In the genomic region with DNA sequence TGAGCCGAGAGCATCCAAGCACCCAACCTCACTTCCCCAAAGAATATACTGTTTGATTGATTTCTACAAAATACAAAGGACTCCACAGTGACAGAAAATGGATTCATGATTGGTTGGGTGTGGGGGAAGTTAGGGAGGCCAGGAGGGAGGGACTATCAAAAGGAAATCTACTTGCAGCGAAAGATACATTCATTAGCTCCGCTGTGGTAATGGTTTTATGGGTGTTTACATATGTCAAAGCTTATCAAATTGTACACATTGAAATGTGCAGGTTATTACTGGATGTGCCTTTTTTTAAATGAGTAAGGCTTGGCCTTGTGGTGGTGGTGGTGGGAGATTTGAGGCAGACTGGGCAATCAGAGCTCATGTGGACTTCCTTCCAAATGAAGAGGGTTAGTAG, we compare ENCODE assay signal across 26 mouse cellular contexts.
DNase-seq lines count a peak whose midpoint lies in the region; ATAC-seq lines count a peak whose summit lies in the region.
"Had no signal": no experiment of that assay in that cellular context is flagged by ENCODE, and none has a peak within 500 bp of the region (broad histone marks: within the 10 kb centered on the region; RNA-seq: fewer than 3 reads in every experiment).

No protein-coding gene starts in this region.

- DNase-seq in 416B (ENCODE audit: low read depth) (peak; percentile 16), MN1 (ENCODE audit: low spot score) (no peak)
- DNase-seq in urinary bladder, postnatal 4 days (ENCODE audit: low spot score in 2 of 2): no peak
- DNase-seq in right cerebral cortex, postnatal 25 days: no peak
- DNase-seq in embryo, embryonic 11 days: no peak
- DNase-seq: adrenal gland, adult 2 months; adrenal gland, postnatal 10 days; adrenal gland, postnatal 25 days; B cell, adult 2 months; cerebellum, adult 11 months; cerebellum, adult 18-20 months; cerebellum, adult 8-10 months; cerebellum, adult 9-11 months; cerebellum, postnatal 14 days; cerebellum, postnatal 36 days; forebrain, postnatal 0 days had no signal

- H3K4me1 ChIP-seq in stomach, embryonic 14.5 days (ENCODE audit: control insufficient read depth, insufficient read depth, low read length): no peaks in the 10 kb centered on the region
- no peaks in the 10 kb centered on the region for H3K4me1 ChIP-seq in stomach, embryonic 16.5 days (ENCODE audit: control insufficient read depth, insufficient read depth, low read length)
- H3K4me1 ChIP-seq: forebrain, embryonic 13.5 days; forebrain, embryonic 15.5 days had no signal

- H3K4me2 ChIP-seq in stomach, embryonic 14.5 days (replicated peaks; ENCODE audit: low read depth, low read length): no peak overlapping the region
- no peak overlapping the region for H3K4me2 ChIP-seq in stomach, embryonic 16.5 days (ENCODE audit: low read depth, low read length)
- H3K4me2 ChIP-seq: embryonic facial prominence, embryonic 12.5 days; forebrain, embryonic 13.5 days; forebrain, embryonic 15.5 days had no signal

- 61% methylated on average over 3 of the region's 3 CpGs for WGBS in stomach, embryonic 14.5 days
- WGBS in stomach, embryonic 16.5 days: 64% methylated on average over 3 of the region's 3 CpGs

- no peak overlapping the region for H3K4me3 ChIP-seq in stomach, embryonic 14.5 days (ENCODE audit: low read depth, low read length)
- no peak overlapping the region for H3K4me3 ChIP-seq in stomach, embryonic 16.5 days (replicated peaks; ENCODE audit: low read length)
- H3K4me3 ChIP-seq: embryonic facial prominence, embryonic 10.5 days; embryonic facial prominence, embryonic 12.5 days; forebrain, embryonic 13.5 days; forebrain, embryonic 15.5 days had no signal

- H3K36me3 ChIP-seq in stomach, embryonic 14.5 days (ENCODE audit: control insufficient read depth, insufficient read depth, low read length): no peaks in the 10 kb centered on the region
- no peaks in the 10 kb centered on the region for H3K36me3 ChIP-seq in stomach, embryonic 16.5 days (ENCODE audit: control insufficient read depth, insufficient read depth, low read length)
- H3K36me3 ChIP-seq: embryonic facial prominence, embryonic 10.5 days; embryonic facial prominence, embryonic 12.5 days; forebrain, embryonic 15.5 days; G1E had no signal

- H3K27ac ChIP-seq in stomach, embryonic 14.5 days (ENCODE audit: low read length): no peak overlapping the region
- no peak overlapping the region for H3K27ac ChIP-seq in stomach, embryonic 16.5 days (ENCODE audit: low read length)
- H3K27ac ChIP-seq: embryonic facial prominence, embryonic 10.5 days; embryonic facial prominence, embryonic 12.5 days; forebrain, embryonic 13.5 days; forebrain, embryonic 15.5 days had no signal

- H3K9ac ChIP-seq in stomach, embryonic 14.5 days (replicated peaks; ENCODE audit: low read depth, low read length): no peak overlapping the region
- H3K9ac ChIP-seq in stomach, embryonic 16.5 days (ENCODE audit: low read length): no peak overlapping the region
- H3K9ac ChIP-seq: embryonic facial prominence, embryonic 12.5 days; forebrain, embryonic 13.5 days; forebrain, embryonic 15.5 days; forebrain, postnatal 0 days had no signal

- no peaks in the 10 kb centered on the region for H3K27me3 ChIP-seq in stomach, embryonic 14.5 days (ENCODE audit: control insufficient read depth, insufficient read depth, low read length)
- H3K27me3 ChIP-seq in stomach, embryonic 16.5 days (ENCODE audit: control insufficient read depth, insufficient read depth, low read length): 0 out of 2 replicates have a peak, but pooled peaks cover 9% of the 10 kb centered on the region
- H3K27me3 ChIP-seq: CH12.LX; embryonic facial prominence, embryonic 12.5 days; forebrain, embryonic 13.5 days; forebrain, embryonic 15.5 days had no signal

- ATAC-seq in megakaryocyte progenitor cell, adult 5-6 weeks (replicated peaks; ENCODE audit: poor library complexity): 0 out of 2 replicates have a peak, but pooled peaks have one; percentile 28
- ATAC-seq in stomach, embryonic 14.5 days (ENCODE audit: insufficient number of reproducible peaks, insufficient read depth, low FRiP score, low read depth): peak; percentile 75; the same call in 1 of the 2 replicates
- ATAC-seq in stomach, embryonic 16.5 days (ENCODE audit: insufficient read depth, low FRiP score): peak; percentile 53
- ATAC-seq: CD4-positive, CD25-positive, alpha-beta regulatory T cell, adult 4 months; forebrain, embryonic 13.5 days; forebrain, embryonic 15.5 days; forebrain, postnatal 0 days had no signal

- no peaks in the 10 kb centered on the region for H3K9me3 ChIP-seq in stomach, embryonic 14.5 days (ENCODE audit: control insufficient read depth, low read depth, low read length)
- H3K9me3 ChIP-seq in stomach, embryonic 16.5 days (replicated peaks; ENCODE audit: control insufficient read depth, low read length): no peaks in the 10 kb centered on the region
- H3K9me3 ChIP-seq: embryonic facial prominence, embryonic 10.5 days; embryonic facial prominence, embryonic 12.5 days; forebrain, embryonic 13.5 days; forebrain, embryonic 15.5 days had no signal
